Mouse (Mus musculus): ENCODE data around the gene Deup1. TPM values are rescaled to one million over a fixed set of nuclear protein-coding genes. Genes with fewer than 3 reads are reported as not detected.

The Deup1 gene
- polyA plus RNA-seq, 1 experiment from 2014 or later = 0.64 TPM

- WGBS = 80% methylated on average over 4 of the region's 4 CpGs
- Histone ChIP-seq H3K4me1 (no peaks in the 10 kb centered on the region), H3K4me2 (no peak overlapping the region), H3K36me3 (0 out of 2 replicates have a peak, but pooled peaks cover 13% of the 10 kb centered on the region), H3K9ac (no peak overlapping the region), H3K27ac (no peak overlapping the region), H3K9me3 (replicated peaks) (no peaks in the 10 kb centered on the region), H3K27me3 (no peaks in the 10 kb centered on the region), H3K4me3 (replicated peaks) (no peak overlapping the region)
- ATAC-seq (replicated peaks; ENCODE audit: low FRiP score) = no peak
Measured at GRCm38 (mm10) chr9:15550461-15550961, 77.2 kb downstream of the Deup1 start.

DNA sequence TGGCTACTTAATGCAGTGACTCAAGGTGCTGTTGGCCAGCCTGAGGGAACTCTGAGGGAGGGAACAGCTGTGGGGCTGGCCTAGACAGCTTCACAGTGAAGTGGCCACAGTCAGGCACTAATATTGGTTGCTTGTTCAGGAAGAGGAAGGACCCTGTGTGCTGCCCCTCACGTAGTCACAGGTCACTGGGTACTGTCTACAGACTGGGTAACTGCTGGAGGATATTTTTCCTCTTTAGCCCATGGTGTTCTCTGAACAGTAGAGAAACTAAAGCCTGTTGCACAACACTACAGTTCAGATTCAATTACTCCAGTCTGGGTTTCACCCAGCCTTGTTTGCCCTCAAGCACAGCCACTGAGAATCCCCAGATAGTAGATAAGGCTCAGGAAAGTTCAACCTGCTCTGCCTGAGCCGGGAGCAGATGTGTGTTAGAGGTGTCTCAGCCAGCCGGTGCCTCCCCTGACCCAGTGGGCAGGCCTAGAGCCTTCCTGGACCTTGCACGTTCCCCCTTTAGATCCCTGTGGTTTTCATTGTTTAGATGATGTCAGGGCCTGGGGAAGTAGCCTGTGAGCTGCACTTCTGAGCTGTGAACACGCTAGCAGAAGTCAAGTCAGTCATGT lies 85.9 kb downstream of the Deup1 start:
- no peaks in the 10 kb centered on the region for H3K27me3 ChIP-seq
- no peaks in the 10 kb centered on the region for H3K9me3 ChIP-seq (replicated peaks)
- WGBS = 48% methylated on average over 5 of the region's 5 CpGs
- H3K9ac ChIP-seq = no peak overlapping the region
- no peak overlapping the region for H3K4me3 ChIP-seq (replicated peaks)
- peak overlapping the region; percentile 60; the same call in 1 of the 2 replicates for H3K27ac ChIP-seq
- peaks cover 15% of the 10 kb centered on the region for H3K4me1 ChIP-seq
- H3K4me2 ChIP-seq = no peak overlapping the region
- H3K36me3 ChIP-seq = peaks cover 31% of the 10 kb centered on the region
- peak; percentile 54 for ATAC-seq (replicated peaks; ENCODE audit: low FRiP score)

- ATAC-seq (replicated peaks; ENCODE audit: low FRiP score) = no peak
- Histone ChIP-seq H3K4me3 (replicated peaks) (no peak overlapping the region), H3K27me3 (no peaks in the 10 kb centered on the region), H3K9ac (no peak overlapping the region), H3K4me1 (peaks cover 30% of the 10 kb centered on the region), H3K27ac (no peak overlapping the region), H3K36me3 (peaks cover 16% of the 10 kb centered on the region), H3K9me3 (replicated peaks) (no peaks in the 10 kb centered on the region), H3K4me2 (no peak overlapping the region)
- 90% methylated on average over 8 of the region's 8 CpGs for WGBS
Measured at GRCm38 (mm10) chr9:15538979-15539533, 88.7 kb downstream of the Deup1 start.

- no peak overlapping the region for H3K4me3 ChIP-seq (replicated peaks)
- WGBS = 90% methylated on average over 3 of the region's 3 CpGs
- no peaks in the 10 kb centered on the region for H3K27me3 ChIP-seq
- peaks cover 13% of the 10 kb centered on the region for H3K36me3 ChIP-seq
- no peaks in the 10 kb centered on the region for H3K9me3 ChIP-seq (replicated peaks)
- ATAC-seq (replicated peaks; ENCODE audit: low FRiP score) = no peak
- H3K9ac ChIP-seq = no peak overlapping the region
- peaks cover 40% of the 10 kb centered on the region for H3K4me1 ChIP-seq
- no peak overlapping the region for H3K4me2 ChIP-seq
- H3K27ac ChIP-seq = no peak overlapping the region
Measured at GRCm38 (mm10) chr9:15537455-15538048, 90.2 kb downstream of the Deup1 start.

DNA sequence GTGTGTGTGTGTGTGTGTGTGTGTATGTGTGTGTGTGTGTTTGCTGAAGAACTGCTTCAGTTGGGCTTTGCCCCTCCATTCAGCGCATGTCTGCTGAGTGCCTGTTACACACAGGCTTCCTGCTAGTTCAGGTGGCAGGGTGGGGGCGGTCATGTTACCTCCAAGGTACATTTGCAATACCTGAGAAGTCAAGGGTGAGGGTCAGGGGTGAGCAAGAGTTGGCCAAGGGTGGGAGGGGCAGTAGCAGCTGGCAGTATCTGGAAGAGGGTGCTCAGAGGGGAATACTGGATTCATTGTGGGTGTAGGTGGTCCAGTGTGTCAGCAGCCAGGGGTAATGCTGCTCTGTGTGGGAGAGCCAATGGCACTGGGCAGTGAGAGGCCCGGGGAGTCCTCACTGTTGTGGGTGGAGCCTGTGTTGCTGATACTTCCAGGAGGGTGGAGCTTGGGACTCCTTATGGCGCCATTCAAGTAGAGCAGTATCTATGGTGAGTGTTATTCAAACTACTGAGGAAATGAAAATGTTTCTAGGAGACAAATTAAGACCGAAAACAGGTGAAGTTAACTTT lies 90.8 kb downstream of the Deup1 start:
- H3K4me1 ChIP-seq = peaks cover 35% of the 10 kb centered on the region
- H3K9ac ChIP-seq = no peak overlapping the region
- WGBS = 82% methylated on average over 5 of the region's 5 CpGs
- no peaks in the 10 kb centered on the region for H3K27me3 ChIP-seq
- H3K4me3 ChIP-seq (replicated peaks) = no peak overlapping the region
- peaks cover 13% of the 10 kb centered on the region for H3K36me3 ChIP-seq
- no peak overlapping the region for H3K4me2 ChIP-seq
- no peaks in the 10 kb centered on the region for H3K9me3 ChIP-seq (replicated peaks)
- ATAC-seq (replicated peaks; ENCODE audit: low FRiP score) = no peak
- no peak overlapping the region for H3K27ac ChIP-seq

GRCm38 (mm10) chr9:15535418-15535817 lies 92.3 kb downstream of the Deup1 start:
- 31% methylated on average over 5 of the region's 5 CpGs for WGBS

GRCm38 (mm10) chr9:15534110-15534509 lies 93.6 kb downstream of the Deup1 start:
- WGBS = 90% methylated on average over 2 of the region's 2 CpGs
- Histone ChIP-seq H3K4me3 (replicated peaks) (no peak overlapping the region), H3K9me3 (replicated peaks) (no peaks in the 10 kb centered on the region), H3K36me3 (no peaks in the 10 kb centered on the region), H3K27me3 (no peaks in the 10 kb centered on the region), H3K4me1 (peaks cover 50% of the 10 kb centered on the region), H3K4me2 (no peak overlapping the region), H3K27ac (no peak overlapping the region), H3K9ac (no peak overlapping the region)
- ATAC-seq (replicated peaks; ENCODE audit: low FRiP score) = no peak

More at GRCm38 (mm10) chr9:15535418-15535817, 92.3 kb downstream of the Deup1 start:
- Histone ChIP-seq H3K4me1 (peaks cover 37% of the 10 kb centered on the region), H3K27ac (peak overlapping the region; percentile 39; the same call in 1 of the 2 replicates), H3K9me3 (replicated peaks) (no peaks in the 10 kb centered on the region), H3K4me3 (replicated peaks) (no peak overlapping the region), H3K9ac (no peak overlapping the region), H3K4me2 (no peak overlapping the region), H3K36me3 (peaks cover 6% of the 10 kb centered on the region), H3K27me3 (no peaks in the 10 kb centered on the region)
- ATAC-seq (replicated peaks; ENCODE audit: low FRiP score) = no peak

DNA sequence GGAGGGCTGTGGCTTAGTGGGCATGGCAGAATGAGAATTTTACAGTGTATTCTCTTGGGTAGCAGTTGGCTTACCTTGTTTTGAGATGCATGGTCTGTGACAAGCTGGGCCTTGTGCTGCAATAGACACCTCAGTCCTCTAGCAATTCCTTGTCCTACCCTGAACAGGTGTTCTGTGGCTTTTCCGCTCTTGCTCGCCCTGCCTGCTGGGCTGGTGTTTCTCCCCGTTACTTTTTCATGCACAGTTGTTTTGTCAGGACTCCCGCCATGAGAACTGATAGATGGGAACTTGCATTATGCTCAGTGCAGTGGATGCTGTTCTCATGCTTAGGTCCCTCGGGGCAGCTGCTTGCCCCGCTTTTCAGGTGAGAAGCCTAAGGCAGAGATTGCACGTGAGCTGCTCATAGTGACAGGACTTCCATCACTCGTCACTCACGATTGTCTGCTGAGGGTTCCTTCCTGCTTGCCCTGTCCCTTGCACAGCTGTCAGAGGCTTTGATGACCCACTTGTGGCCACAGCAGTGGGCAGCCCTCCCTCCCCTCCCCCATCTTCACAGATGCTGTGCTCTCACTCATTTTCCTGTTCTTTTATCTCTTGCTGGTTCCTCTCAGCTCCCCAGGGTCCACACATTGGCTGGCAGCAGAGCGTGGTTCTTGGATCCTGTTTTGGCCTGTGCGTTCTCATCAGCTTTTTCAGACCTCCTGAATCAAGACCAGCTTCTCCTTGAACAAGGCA lies 94.2 kb downstream of the Deup1 start:
- WGBS = 75% methylated on average over 11 of the region's 11 CpGs
- no peak overlapping the region for H3K9ac ChIP-seq
- no peak overlapping the region for H3K27ac ChIP-seq
- no peaks in the 10 kb centered on the region for H3K27me3 ChIP-seq
- no peak overlapping the region for H3K4me3 ChIP-seq (replicated peaks)
- no peak for ATAC-seq (replicated peaks; ENCODE audit: low FRiP score)
- H3K4me1 ChIP-seq = peaks cover 57% of the 10 kb centered on the region
- no peaks in the 10 kb centered on the region for H3K36me3 ChIP-seq
- no peaks in the 10 kb centered on the region for H3K9me3 ChIP-seq (replicated peaks)
- no peak overlapping the region for H3K4me2 ChIP-seq

- Histone ChIP-seq H3K4me1 (peaks cover 64% of the 10 kb centered on the region), H3K4me3 (replicated peaks) (no peak overlapping the region), H3K36me3 (peaks cover 7% of the 10 kb centered on the region; the same call in 1 of the 2 replicates), H3K9ac (no peak overlapping the region), H3K27ac (peak overlapping the region; percentile 52; the same call in 1 of the 2 replicates), H3K27me3 (no peaks in the 10 kb centered on the region), H3K4me2 (no peak overlapping the region), H3K9me3 (replicated peaks) (no peaks in the 10 kb centered on the region)
- ATAC-seq (replicated peaks; ENCODE audit: low FRiP score) = peak; percentile 61
- WGBS = 22% methylated on average over 5 of the region's 5 CpGs
Measured at GRCm38 (mm10) chr9:15531204-15531603, 96.5 kb downstream of the Deup1 start.

DNA sequence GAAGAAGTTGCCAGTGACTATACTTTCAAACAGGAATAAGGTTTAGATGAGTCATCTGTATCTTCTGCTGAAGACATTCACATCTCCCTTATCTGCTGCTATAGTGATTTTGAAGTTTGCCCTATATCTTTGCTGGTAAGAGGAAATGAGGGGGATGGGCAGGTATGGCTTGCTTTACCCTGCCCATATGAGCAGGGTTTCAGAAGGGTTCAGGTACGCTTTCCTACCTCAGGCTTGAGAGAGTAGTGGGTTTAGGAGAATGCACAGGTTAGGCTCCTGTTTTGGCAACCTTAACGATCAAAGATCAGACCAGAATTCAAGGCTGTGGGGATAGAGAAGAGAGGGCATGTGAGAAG lies 97.8 kb downstream of the Deup1 start:
- Histone ChIP-seq H3K4me2 (no peak overlapping the region), H3K27ac (0 out of 2 replicates have a peak overlapping the region, but pooled peaks have one; percentile 15), H3K4me1 (peaks cover 60% of the 10 kb centered on the region), H3K36me3 (peaks cover 7% of the 10 kb centered on the region; the same call in 1 of the 2 replicates), H3K9me3 (replicated peaks) (no peaks in the 10 kb centered on the region), H3K9ac (no peak overlapping the region), H3K27me3 (no peaks in the 10 kb centered on the region), H3K4me3 (replicated peaks) (no peak overlapping the region)
- WGBS = 85% methylated on average over 2 of the region's 2 CpGs
- ATAC-seq (replicated peaks; ENCODE audit: low FRiP score) = no peak

GRCm38 (mm10) chr9:15529275-15529964 lies 98.3 kb downstream of the Deup1 start:
- 34% methylated on average over 8 of the region's 8 CpGs for WGBS
- H3K9ac ChIP-seq = no peak overlapping the region
- peaks cover 60% of the 10 kb centered on the region for H3K4me1 ChIP-seq
- ATAC-seq (replicated peaks; ENCODE audit: low FRiP score) = peak; percentile 17; the same call in 1 of the 2 replicates
- no peaks in the 10 kb centered on the region for H3K9me3 ChIP-seq (replicated peaks)
- no peak overlapping the region for H3K4me2 ChIP-seq
- H3K4me3 ChIP-seq (replicated peaks) = no peak overlapping the region
- peaks cover 7% of the 10 kb centered on the region; the same call in 1 of the 2 replicates for H3K36me3 ChIP-seq
- no peaks in the 10 kb centered on the region for H3K27me3 ChIP-seq
- peak overlapping the region; percentile 15 for H3K27ac ChIP-seq
